Mouse (Mus musculus): ENCODE data around the gene Rfx2. TPM values are rescaled to one million over a fixed set of nuclear protein-coding genes. Genes with fewer than 3 reads are reported as not detected.

Gene Rfx2
- polyA plus RNA-seq (2012; ENCODE audit: low replicate concordance): 24.1 and 36.3 TPM in 2 replicates

GRCm38 (mm10) chr17:56830411-56831110 is at the start of gene Rfx2:
TSS of gene Rfx2 (minus strand) at chr17:56831013.

GRCm38 (mm10) chr17:56874936-56875651 is 44.3 kb upstream of the Rfx2 start, which contains the start of gene 1700061G19Rik:
TSS of gene 1700061G19Rik (plus strand) at chr17:56875477.

GRCm38 (mm10) chr17:56874237-56874636 is 43.4 kb upstream of the Rfx2 start, which contains the start of gene Acsbg2:
TSS of gene Acsbg2 (minus strand) at chr17:56874447.

GRCm38 (mm10) chr17:56769950-56770349 is 60.9 kb downstream of the Rfx2 start, which contains the start of gene Prr22:
TSS of gene Prr22 (plus strand) at chr17:56770250.

GRCm38 (mm10) chr17:56764474-56765354 is 66.1 kb downstream of the Rfx2 start, which contains the start of gene Dus3l:
TSS of gene Dus3l (plus strand) at chr17:56764757.

GRCm38 (mm10) chr17:56757416-56758123 is 73.2 kb downstream of the Rfx2 start, which contains the start of gene Nrtn:
TSS of gene Nrtn (minus strand) at chr17:56757530.

Other genes with a start within 250 kb of the Rfx2 start
- gene Safb2, start 246.4 kb downstream of the Rfx2 start, polyA plus RNA-seq (2012; ENCODE audit: low replicate concordance): 235 and 462 TPM in 2 replicates
- gene Safb, start 246.2 kb downstream of the Rfx2 start, polyA plus RNA-seq (2012; ENCODE audit: low replicate concordance): 109 and 178 TPM in 2 replicates
- gene 2410015M20Rik, start 221.2 kb downstream of the Rfx2 start, polyA plus RNA-seq (2012; ENCODE audit: low replicate concordance): 20.7 and 206 TPM in 2 replicates
- 4,904 and 5,189 TPM in 2 replicates for gene Rpl36, start 217.6 kb downstream of the Rfx2 start, polyA plus RNA-seq (2012; ENCODE audit: low replicate concordance)
- gene Lonp1, start 204.1 kb downstream of the Rfx2 start, polyA plus RNA-seq (2012; ENCODE audit: low replicate concordance): 33.5 and 44.9 TPM in 2 replicates
- 0.16 and 0.40 TPM in 2 replicates for gene Catsperd, start 202.9 kb downstream of the Rfx2 start, polyA plus RNA-seq (2012; ENCODE audit: low replicate concordance)
- 84.9 and 151 TPM in 2 replicates for gene Ranbp3, start 157.7 kb downstream of the Rfx2 start, polyA plus RNA-seq (2012; ENCODE audit: low replicate concordance)
- 49.6 and 172 TPM in 2 replicates for gene Ndufa11, start 113.2 kb downstream of the Rfx2 start, polyA plus RNA-seq (2012; ENCODE audit: low replicate concordance)
- 20.6 and 37.8 TPM in 2 replicates for gene Vmac, start 113.0 kb downstream of the Rfx2 start, polyA plus RNA-seq (2012; ENCODE audit: low replicate concordance)
- 0.27 and 0.43 TPM in 2 replicates for gene Nrtn, start 73.5 kb downstream of the Rfx2 start, polyA plus RNA-seq (2012; ENCODE audit: low replicate concordance)
- gene Dus3l, start 66.3 kb downstream of the Rfx2 start, polyA plus RNA-seq (2012; ENCODE audit: low replicate concordance): 70.9 and 106 TPM in 2 replicates
- gene Prr22, start 60.8 kb downstream of the Rfx2 start, polyA plus RNA-seq (2012; ENCODE audit: low replicate concordance): 6.7 and 14.6 TPM in 2 replicates
- not detected in 2 replicates for gene Acsbg2, start 43.4 kb upstream of the Rfx2 start, polyA plus RNA-seq (2012; ENCODE audit: low replicate concordance)
- not detected in 2 replicates for gene 1700061G19Rik, start 44.5 kb upstream of the Rfx2 start, polyA plus RNA-seq (2012; ENCODE audit: low replicate concordance)
- 88.4 and 103 TPM in 2 replicates for gene Mllt1, start 104.4 kb upstream of the Rfx2 start, polyA plus RNA-seq (2012; ENCODE audit: low replicate concordance)
- gene Acer1, start 151.1 kb upstream of the Rfx2 start, polyA plus RNA-seq (2012; ENCODE audit: low replicate concordance): not detected in 2 replicates
- gene Clpp, start 159.3 kb upstream of the Rfx2 start, polyA plus RNA-seq (2012; ENCODE audit: low replicate concordance): 37.7 and 105 TPM in 2 replicates
- gene Alkbh7, start 166.3 kb upstream of the Rfx2 start, polyA plus RNA-seq (2012; ENCODE audit: low replicate concordance): 25.6 and 38.2 TPM in 2 replicates
- not detected in 2 replicates for gene Pspn, start 169.0 kb upstream of the Rfx2 start, polyA plus RNA-seq (2012; ENCODE audit: low replicate concordance)
- 81.6 and 94.3 TPM in 2 replicates for gene Gtf2f1, start 180.3 kb upstream of the Rfx2 start, polyA plus RNA-seq (2012; ENCODE audit: low replicate concordance)
- gene Gm17949, start 180.5 kb upstream of the Rfx2 start, polyA plus RNA-seq (2012; ENCODE audit: low replicate concordance): 0.17 and 0.23 TPM in 2 replicates
- 248 and 458 TPM in 2 replicates for gene Khsrp, start 200.5 kb upstream of the Rfx2 start, polyA plus RNA-seq (2012; ENCODE audit: low replicate concordance)
- not detected in 2 replicates for gene Slc25a41, start 210.6 kb upstream of the Rfx2 start, polyA plus RNA-seq (2012; ENCODE audit: low replicate concordance)
- gene Crb3, start 228.1 kb upstream of the Rfx2 start, polyA plus RNA-seq (2012; ENCODE audit: low replicate concordance): 18.4 and 34.3 TPM in 2 replicates
- 16.7 and 20.4 TPM in 2 replicates for gene Slc25a23, start 228.8 kb upstream of the Rfx2 start, polyA plus RNA-seq (2012; ENCODE audit: low replicate concordance)
- gene Dennd1c, start 247.5 kb upstream of the Rfx2 start, polyA plus RNA-seq (2012; ENCODE audit: low replicate concordance): 211 and 238 TPM in 2 replicates